Comparison of ENCODE assay signal across 19 mouse cellular contexts in genomic region chr10:87490328-87490727, GRCm38 (mm10). TPM values are rescaled to one million over a fixed set of nuclear protein-coding genes. Genes with fewer than 3 reads are reported as not detected.
DNase-seq lines count a peak whose midpoint lies in the region; ATAC-seq and TF ChIP-seq lines count a peak whose summit lies in the region.
"Had no signal": no experiment of that assay in that cellular context is flagged by ENCODE, and none has a peak within 500 bp of the region (broad histone marks: within the 10 kb centered on the region; RNA-seq: fewer than 3 reads in every experiment).

No protein-coding gene starts in this region.

- peaks cover 14% of the 10 kb centered on the region; the same call in 1 of the 2 replicates for H3K27me3 ChIP-seq in forebrain, embryonic 11.5 days (ENCODE audit: control insufficient read depth, insufficient read depth, low read length)
- H3K27me3 ChIP-seq in forebrain, postnatal 0 days (ENCODE audit: insufficient read depth, low read length) = no peaks in the 10 kb centered on the region
- peaks cover 6% of the 10 kb centered on the region for H3K27me3 ChIP-seq in midbrain, embryonic 11.5 days (ENCODE audit: control insufficient read depth, insufficient read depth, low read length)
- peaks cover 5% of the 10 kb centered on the region; the same call in 1 of the 2 replicates for H3K27me3 ChIP-seq in neural tube, embryonic 15.5 days (replicated peaks)

- 10% methylated on average over 2 of the region's 2 CpGs for WGBS in forebrain, embryonic 11.5 days
- WGBS in forebrain, postnatal 0 days = 3% methylated on average over 2 of the region's 2 CpGs
- 5% methylated on average over 2 of the region's 2 CpGs for WGBS in midbrain, embryonic 11.5 days
- 5% methylated on average over 2 of the region's 2 CpGs for WGBS in neural tube, embryonic 15.5 days

- no peak for DNase-seq in forebrain, embryonic 11.5 days (ENCODE audit: low spot score)
- DNase-seq in forebrain, postnatal 0 days = no peak
- no peak for DNase-seq in midbrain, embryonic 11.5 days (ENCODE audit: low spot score, missing footprints)
- no peak for DNase-seq in spleen, adult 18-20 months
- DNase-seq in lung, postnatal 25 days (ENCODE audit: low spot score) = no peak
- no peak for DNase-seq in layer of hippocampus, postnatal 14 days (ENCODE audit: low spot score in 2 of 2)
- DNase-seq: adrenal gland, adult 2 months; cerebellum, adult 11-12 months; kidney, adult 8-10 months; lung, postnatal 14 days had no signal

- H3K4me3 ChIP-seq in forebrain, embryonic 11.5 days (ENCODE audit: low read depth, low read length) = no peak overlapping the region; the same call in 1 of the 2 replicates
- no peak overlapping the region for H3K4me3 ChIP-seq in forebrain, postnatal 0 days (ENCODE audit: low read depth, low read length)
- peak overlapping the region; percentile 94 for H3K4me3 ChIP-seq in midbrain, embryonic 11.5 days (ENCODE audit: low read depth, low read length)
- H3K4me3 ChIP-seq in neural tube, embryonic 15.5 days (replicated peaks) = no peak overlapping the region
- H3K4me3 ChIP-seq: embryonic facial prominence, embryonic 15.5 days; heart, embryonic 12.5 days; limb, embryonic 13.5 days; liver, embryonic 15.5 days had no signal

- no peak for TF ChIP-seq CTCF in forebrain, postnatal 0 days (IDR thresholded peaks at IDR 0.05; ENCODE audit: low read depth)

- H3K9ac ChIP-seq in forebrain, embryonic 11.5 days (ENCODE audit: low read length) = peak overlapping the region; percentile 43; the same call in 1 of the 2 replicates
- H3K9ac ChIP-seq in forebrain, postnatal 0 days = no peak overlapping the region
- peak overlapping the region; percentile 99 for H3K9ac ChIP-seq in midbrain, embryonic 11.5 days (ENCODE audit: low read length)
- H3K9ac ChIP-seq in neural tube, embryonic 15.5 days (replicated peaks) = no peak overlapping the region
- H3K9ac ChIP-seq: embryonic facial prominence, embryonic 15.5 days; heart, embryonic 12.5 days; limb, embryonic 13.5 days; liver, embryonic 15.5 days had no signal

- ATAC-seq in forebrain, embryonic 11.5 days (replicated peaks; ENCODE audit: low FRiP score) = no peak
- ATAC-seq in forebrain, postnatal 0 days = no peak
- ATAC-seq in midbrain, embryonic 11.5 days (ENCODE audit: low FRiP score) = no peak
- no peak for ATAC-seq in neural tube, embryonic 15.5 days (ENCODE audit: low FRiP score)

- H3K36me3 ChIP-seq in forebrain, embryonic 11.5 days (ENCODE audit: control insufficient read depth, insufficient read depth, low read length) = no peaks in the 10 kb centered on the region
- no peaks in the 10 kb centered on the region for H3K36me3 ChIP-seq in forebrain, postnatal 0 days (ENCODE audit: insufficient read depth)
- no peaks in the 10 kb centered on the region for H3K36me3 ChIP-seq in midbrain, embryonic 11.5 days (ENCODE audit: control insufficient read depth, insufficient read depth, low read length)
- no peaks in the 10 kb centered on the region for H3K36me3 ChIP-seq in neural tube, embryonic 15.5 days
- H3K36me3 ChIP-seq: embryonic facial prominence, embryonic 15.5 days; heart, embryonic 12.5 days; limb, embryonic 13.5 days; liver, embryonic 15.5 days had no signal

- no peaks in the 10 kb centered on the region for H3K9me3 ChIP-seq in forebrain, embryonic 11.5 days (ENCODE audit: control insufficient read depth, low read length)
- no peaks in the 10 kb centered on the region for H3K9me3 ChIP-seq in forebrain, postnatal 0 days (ENCODE audit: low read length)
- H3K9me3 ChIP-seq in midbrain, embryonic 11.5 days (ENCODE audit: control insufficient read depth, low read length) = no peaks in the 10 kb centered on the region
- H3K9me3 ChIP-seq in neural tube, embryonic 15.5 days (replicated peaks) = no peaks in the 10 kb centered on the region
- H3K9me3 ChIP-seq: embryonic facial prominence, embryonic 15.5 days; heart, embryonic 12.5 days; limb, embryonic 13.5 days; liver, embryonic 15.5 days had no signal

- peak overlapping the region; percentile 1; the same call in 1 of the 2 replicates for H3K27ac ChIP-seq in forebrain, embryonic 11.5 days (ENCODE audit: low read depth, low read length)
- H3K27ac ChIP-seq in forebrain, postnatal 0 days (ENCODE audit: low read depth, low read length) = peak overlapping the region; percentile 45; the same call in 1 of the 2 replicates
- peak overlapping the region; percentile 67 for H3K27ac ChIP-seq in midbrain, embryonic 11.5 days (ENCODE audit: low read depth, low read length)
- H3K27ac ChIP-seq in neural tube, embryonic 15.5 days (replicated peaks) = peak overlapping the region; percentile 56
- H3K27ac ChIP-seq: embryonic facial prominence, embryonic 15.5 days; limb, embryonic 13.5 days; liver, embryonic 15.5 days had no signal

- peak overlapping the region; percentile 37; the same call in 1 of the 2 replicates for H3K4me2 ChIP-seq in forebrain, embryonic 11.5 days (ENCODE audit: low read depth, low read length, severe bottlenecking)
- no peak overlapping the region; the same call in 1 of the 2 replicates for H3K4me2 ChIP-seq in forebrain, postnatal 0 days (ENCODE audit: low read depth)
- H3K4me2 ChIP-seq in midbrain, embryonic 11.5 days = peak overlapping the region; percentile 41
- peak overlapping the region; percentile 94 for H3K4me2 ChIP-seq in neural tube, embryonic 15.5 days
- H3K4me2 ChIP-seq: embryonic facial prominence, embryonic 15.5 days; heart, embryonic 12.5 days; limb, embryonic 13.5 days; liver, embryonic 15.5 days had no signal

- peaks cover 32% of the 10 kb centered on the region for H3K4me1 ChIP-seq in forebrain, embryonic 11.5 days (replicated peaks; ENCODE audit: control insufficient read depth, insufficient read depth, low read length)
- H3K4me1 ChIP-seq in forebrain, postnatal 0 days (ENCODE audit: insufficient read depth) = peaks cover 16% of the 10 kb centered on the region
- peaks cover 48% of the 10 kb centered on the region for H3K4me1 ChIP-seq in midbrain, embryonic 11.5 days (ENCODE audit: control insufficient read depth, insufficient read depth, low read length)
- peaks cover 69% of the 10 kb centered on the region for H3K4me1 ChIP-seq in neural tube, embryonic 15.5 days
- H3K4me1 ChIP-seq: liver, embryonic 15.5 days had no signal

RNA-seq across cellular contexts. Expression of gene Ascl1, which starts 3.1 kb away (rescaled TPM):
- polyA plus RNA-seq in forebrain, embryonic 11.5 days (2014; fragmentation: Nextera tagmentation; extraction: Ambion mirVana) = 60.6 and 69.9 TPM in 2 replicates
- 19.5 and 25.1 TPM in 2 replicates for total RNA-seq in forebrain, postnatal 0 days (2014; rRNA removed)
- 4.7 and 5.6 TPM in 2 replicates for polyA plus RNA-seq in forebrain, postnatal 0 days (2015; fragmentation: Nextera tagmentation; extraction: Ambion mirVana)
- polyA plus RNA-seq in midbrain, embryonic 11.5 days (2014; fragmentation: Nextera tagmentation; extraction: Ambion mirVana) = 94.5 and 95.2 TPM in 2 replicates
- 5.2 and 7.4 TPM in 2 replicates for polyA plus RNA-seq in neural tube, embryonic 15.5 days (2015; fragmentation: Nextera tagmentation; extraction: Ambion mirVana)
- total RNA-seq in layer of hippocampus, postnatal 14 days (2021) = 1 to 10 TPM; 7.3 to 8.0 TPM
- total RNA-seq: common myeloid progenitor, adult 5-6 weeks; hematopoietic stem cell, adult 5-6 weeks had no signal
- polyA plus RNA-seq: limb, embryonic 13.5 days; testis, adult 2 months had no signal

RNA-seq across cellular contexts. Expression of gene Pah, which starts 31.3 kb away (rescaled TPM):
- polyA plus RNA-seq in forebrain, embryonic 11.5 days (2014; fragmentation: Nextera tagmentation; extraction: Ambion mirVana) = not detected in 2 replicates
- not detected in 2 replicates for total RNA-seq in forebrain, postnatal 0 days (2014; rRNA removed)
- 0.14 and 0.22 TPM in 2 replicates for polyA plus RNA-seq in forebrain, postnatal 0 days (2015; fragmentation: Nextera tagmentation; extraction: Ambion mirVana)
- polyA plus RNA-seq in midbrain, embryonic 11.5 days (2014; fragmentation: Nextera tagmentation; extraction: Ambion mirVana) = 0.15 TPM in 1 of 2 replicates, not detected in the other
- 0.36 TPM in 1 of 2 replicates, not detected in the other for polyA plus RNA-seq in neural tube, embryonic 15.5 days (2015; fragmentation: Nextera tagmentation; extraction: Ambion mirVana)
- total RNA-seq in layer of hippocampus, postnatal 14 days (2021) = not detected
- total RNA-seq: common myeloid progenitor, adult 5-6 weeks; ES-E14; hematopoietic stem cell, adult 5-6 weeks had no signal
- polyA plus RNA-seq: embryonic facial prominence, embryonic 15.5 days; heart, embryonic 12.5 days had no signal

Comparison
In these comparisons a context has a peak if more than half of its experiments do, and no peak if none do; other contexts are left out.
1. H3K9ac ChIP-seq: peak in forebrain, embryonic 11.5 days (single experiment) and midbrain, embryonic 11.5 days (single experiment); none in forebrain, postnatal 0 days (single experiment) and neural tube, embryonic 15.5 days (single experiment).
2. H3K27ac ChIP-seq: peak in every context shown above with its lines; median percentile 67 in midbrain, embryonic 11.5 days; 56 in neural tube, embryonic 15.5 days; 45 in forebrain, postnatal 0 days; 1 in forebrain, embryonic 11.5 days.